Mouse (Mus musculus): ENCODE results near the gene Kdsr. TPM values are rescaled to one million over a fixed set of nuclear protein-coding genes. Genes with fewer than 3 reads are reported as not detected.

Gene Kdsr
- polyA plus RNA-seq, 2 experiments = 1.3 to 4.0 TPM

DNA sequence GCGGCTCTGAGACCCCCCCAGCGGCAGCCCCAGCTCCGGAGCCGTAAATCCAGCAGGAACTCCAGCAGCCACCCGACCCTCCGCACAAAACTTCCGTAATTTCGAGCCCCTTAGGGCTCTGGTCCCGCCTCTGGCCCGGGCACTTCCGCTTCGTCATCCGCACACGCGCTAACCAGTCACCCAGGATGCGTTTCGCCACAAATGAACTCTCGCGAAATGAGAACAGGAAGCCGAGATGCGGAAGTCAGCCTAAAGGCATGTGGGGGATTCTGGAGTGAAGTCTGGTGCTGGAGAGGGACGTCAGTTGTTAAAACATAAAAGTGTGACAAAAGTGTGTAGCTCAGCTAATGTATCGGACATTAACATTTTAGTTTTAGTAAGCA, 37.0 kb upstream of the Kdsr start, which contains the start of gene Vps4b:
Gene Vps4b (minus strand): TSS at position 187 of the 383 bp plus-strand sequence.
- no peaks in the 10 kb centered on the region for H3K9me3 ChIP-seq (ENCODE audit: control insufficient read depth, low read length)
- H3K9ac ChIP-seq (replicated peaks) = peak within 1 kb of the TSS; percentile 91
- H3K4me2 ChIP-seq (ENCODE audit: low read depth) = peak within 1 kb of the TSS; percentile 85
- peaks cover 7 to 16% of the 10 kb centered on the region in 2 experiments for H3K4me1 ChIP-seq (replicated peaks; ENCODE audit: control insufficient read depth in 2 of 2, insufficient read depth in 2 of 2, low read length in 1 of 2)
- H3K36me3 ChIP-seq (replicated peaks; ENCODE audit: control insufficient read depth, insufficient read depth, low read depth) = no peaks in the 10 kb centered on the region
- under 1% methylated on average over 23 of the region's 23 CpGs for WGBS (ENCODE audit: insufficient replicate concordance)
- ATAC-seq (ENCODE audit: insufficient read depth) (peak; percentile 99), DNase-seq (ENCODE audit: low read depth in 3 of 3, low spot score in 3 of 3) (peak; percentile 91 to 93 (median 92))
- TF ChIP-seq EP300 (IDR thresholded peaks at IDR 0.05; ENCODE audit: low read depth) (peak; percentile 62; the same call in 1 of the 2 replicates), CTCF (IDR thresholded peaks at IDR 0.05; ENCODE audit: low read depth) (no peak)
- H3K27me3 ChIP-seq (ENCODE audit: control insufficient read depth, insufficient read depth, low read length) = no peaks in the 10 kb centered on the region
- H3K27ac ChIP-seq = peak within 1 kb of the TSS; percentile 60
- peak within 1 kb of the TSS; percentile 74 to 86 for H3K4me3 ChIP-seq (ENCODE audit: insufficient read depth in 1 of 2, low read depth in 2 of 2, low read length in 2 of 2)

GRCm38 (mm10) chr1:106795634-106796541, 36.4 kb upstream of the Kdsr start:
- peak overlapping the region; percentile 60 for H3K27ac ChIP-seq
- DNase-seq (ENCODE audit: low read depth in 3 of 3, low spot score in 3 of 3) = peak in 1 of 3 experiments; percentile 36
- H3K36me3 ChIP-seq (replicated peaks; ENCODE audit: control insufficient read depth, insufficient read depth, low read depth) = no peaks in the 10 kb centered on the region
- TF ChIP-seq EP300 (IDR thresholded peaks at IDR 0.05; ENCODE audit: low read depth) (no peak), CTCF (IDR thresholded peaks at IDR 0.05; ENCODE audit: low read depth) (no peak)
- peaks cover 7 to 16% of the 10 kb centered on the region in 2 experiments for H3K4me1 ChIP-seq (replicated peaks; ENCODE audit: control insufficient read depth in 2 of 2, insufficient read depth in 2 of 2, low read length in 1 of 2)
- H3K4me3 ChIP-seq (ENCODE audit: insufficient read depth in 1 of 2, low read depth in 2 of 2, low read length in 2 of 2) = peak overlapping the region; percentile 74 to 86
- H3K27me3 ChIP-seq (ENCODE audit: control insufficient read depth, insufficient read depth, low read length) = no peaks in the 10 kb centered on the region
- H3K4me2 ChIP-seq (ENCODE audit: low read depth) = peak overlapping the region; percentile 85
- ATAC-seq (ENCODE audit: insufficient read depth) = peak; percentile 93
- H3K9ac ChIP-seq (replicated peaks) = peak overlapping the region; percentile 91
- WGBS (ENCODE audit: insufficient replicate concordance) = 2% methylated on average over 51 of the region's 51 CpGs
- no peaks in the 10 kb centered on the region for H3K9me3 ChIP-seq (ENCODE audit: control insufficient read depth, low read length)

DNA sequence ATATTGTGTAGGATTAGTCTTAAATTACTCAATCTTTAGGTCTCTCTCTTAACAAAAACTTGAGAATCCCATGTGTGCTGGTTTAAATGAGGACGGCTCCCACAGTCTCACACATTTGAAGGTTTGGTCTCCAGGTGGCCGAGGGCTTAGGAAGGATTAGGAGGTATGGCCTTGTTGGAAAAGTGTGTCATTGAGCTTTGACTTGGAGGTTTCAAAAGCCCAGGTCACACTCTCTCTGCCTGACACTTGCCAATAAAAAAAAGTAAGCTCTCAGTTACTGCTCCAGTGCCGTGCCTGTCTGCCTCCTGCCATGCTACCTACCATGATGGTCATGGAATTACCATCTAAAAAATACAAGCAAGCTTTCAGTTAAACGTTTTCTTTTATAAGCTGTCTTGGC, 15.4 kb upstream of the Kdsr start:
- Histone ChIP-seq H3K4me1 (replicated peaks; ENCODE audit: control insufficient read depth in 2 of 2, insufficient read depth in 2 of 2, low read length in 1 of 2) (no peaks in the 10 kb centered on the region), H3K27me3 (ENCODE audit: control insufficient read depth, insufficient read depth, low read length) (no peaks in the 10 kb centered on the region), H3K9ac (replicated peaks) (no peak overlapping the region), H3K4me3 (ENCODE audit: insufficient read depth in 1 of 2, low read depth in 2 of 2, low read length in 2 of 2) (no peak overlapping the region), H3K27ac (no peak overlapping the region), H3K9me3 (ENCODE audit: control insufficient read depth, low read length) (no peaks in the 10 kb centered on the region), H3K36me3 (replicated peaks; ENCODE audit: control insufficient read depth, insufficient read depth, low read depth) (peaks cover 45% of the 10 kb centered on the region), H3K4me2 (ENCODE audit: low read depth) (no peak overlapping the region)
- ATAC-seq (ENCODE audit: insufficient read depth) (no peak), DNase-seq (ENCODE audit: low read depth in 3 of 3, low spot score in 3 of 3) (no peak)
- TF ChIP-seq CTCF (IDR thresholded peaks at IDR 0.05; ENCODE audit: low read depth) = no peak
- TF ChIP-seq EP300 (IDR thresholded peaks at IDR 0.05; ENCODE audit: low read depth) = no peak
- WGBS (ENCODE audit: insufficient replicate concordance) = 79% methylated on average over 4 of the region's 4 CpGs

DNA sequence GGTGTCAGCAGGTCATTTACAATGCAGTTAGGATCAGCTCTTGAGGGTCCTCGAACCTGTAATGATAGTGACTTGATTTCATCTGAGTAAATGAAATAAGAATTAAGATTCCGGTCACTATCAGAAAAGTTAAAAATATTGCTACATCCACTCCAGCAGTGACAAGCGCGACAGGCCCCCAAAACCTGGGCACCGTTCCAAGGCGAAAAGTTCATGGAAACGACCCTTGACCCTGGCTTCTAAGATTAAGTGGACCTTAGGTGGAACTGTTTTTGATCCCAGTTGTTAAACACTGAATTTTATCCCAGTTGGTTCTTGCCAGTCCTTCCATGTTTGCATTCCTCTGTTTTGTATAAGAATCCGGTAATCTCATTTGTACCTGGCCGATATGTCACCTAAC, 14.6 kb upstream of the Kdsr start:
- Histone ChIP-seq H3K9ac (replicated peaks) (no peak overlapping the region), H3K9me3 (ENCODE audit: control insufficient read depth, low read length) (no peaks in the 10 kb centered on the region), H3K27me3 (ENCODE audit: control insufficient read depth, insufficient read depth, low read length) (no peaks in the 10 kb centered on the region), H3K4me2 (ENCODE audit: low read depth) (no peak overlapping the region), H3K36me3 (replicated peaks; ENCODE audit: control insufficient read depth, insufficient read depth, low read depth) (peaks cover 41% of the 10 kb centered on the region), H3K4me3 (ENCODE audit: insufficient read depth in 1 of 2, low read depth in 2 of 2, low read length in 2 of 2) (no peak overlapping the region), H3K27ac (no peak overlapping the region), H3K4me1 (replicated peaks; ENCODE audit: control insufficient read depth in 2 of 2, insufficient read depth in 2 of 2, low read length in 1 of 2) (no peaks in the 10 kb centered on the region)
- DNase-seq (ENCODE audit: low read depth in 3 of 3, low spot score in 3 of 3) (no peak), ATAC-seq (ENCODE audit: insufficient read depth) (no peak)
- TF ChIP-seq CTCF (IDR thresholded peaks at IDR 0.05; ENCODE audit: low read depth) (no peak), EP300 (IDR thresholded peaks at IDR 0.05; ENCODE audit: low read depth) (no peak)
- WGBS (ENCODE audit: insufficient replicate concordance) = 82% methylated on average over 9 of the region's 9 CpGs

GRCm38 (mm10) chr1:106768773-106769172, 9.2 kb upstream of the Kdsr start:
- DNase-seq (ENCODE audit: low read depth in 3 of 3, low spot score in 3 of 3) (no peak), ATAC-seq (ENCODE audit: insufficient read depth) (no peak)
- no peak for TF ChIP-seq EP300 (IDR thresholded peaks at IDR 0.05; ENCODE audit: low read depth)
- TF ChIP-seq CTCF (IDR thresholded peaks at IDR 0.05; ENCODE audit: low read depth) = no peak
- H3K4me3 ChIP-seq (ENCODE audit: insufficient read depth in 1 of 2, low read depth in 2 of 2, low read length in 2 of 2) = no peak overlapping the region
- H3K9ac ChIP-seq (replicated peaks) = no peak overlapping the region
- no peaks in the 10 kb centered on the region for H3K4me1 ChIP-seq (replicated peaks; ENCODE audit: control insufficient read depth in 2 of 2, insufficient read depth in 2 of 2, low read length in 1 of 2)
- H3K36me3 ChIP-seq (replicated peaks; ENCODE audit: control insufficient read depth, insufficient read depth, low read depth) = peaks cover 20% of the 10 kb centered on the region
- H3K9me3 ChIP-seq (ENCODE audit: control insufficient read depth, low read length) = no peaks in the 10 kb centered on the region
- no peak overlapping the region for H3K27ac ChIP-seq
- no peaks in the 10 kb centered on the region for H3K27me3 ChIP-seq (ENCODE audit: control insufficient read depth, insufficient read depth, low read length)
- no peak overlapping the region for H3K4me2 ChIP-seq (ENCODE audit: low read depth)
